Mouse (Mus musculus): ENCODE measurements around the gene Gm45233.

The Gm45233 gene

DNA sequence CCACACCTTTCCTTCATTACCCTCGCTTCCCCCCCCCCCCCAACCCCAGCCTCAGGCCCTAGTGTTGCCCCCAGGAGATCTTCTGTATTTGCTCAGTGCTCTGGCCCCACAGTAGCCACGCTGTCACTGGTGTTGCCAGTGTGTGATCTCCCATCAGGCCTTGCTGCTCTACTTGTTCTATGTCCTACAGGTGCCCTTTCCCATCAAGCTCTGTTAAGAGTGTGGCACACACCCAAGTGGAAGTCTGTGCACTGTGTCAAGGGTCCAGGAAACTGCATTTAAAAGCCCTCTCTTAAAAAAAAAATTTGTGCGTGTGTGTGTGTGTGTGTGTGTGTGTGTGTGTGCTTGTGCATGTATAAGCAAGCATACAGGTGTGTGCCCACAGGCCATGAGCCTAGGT lies 4.3 kb downstream of the Gm45233 start:
- in situ Hi-C loops (cut with MboI, MseI): no loop called here

- in situ Hi-C loops (cut with MboI, MseI): loop anchor here (25.0 kb wide), 1 partner anchor 163 kb away; no protein-coding TSS in a partner anchor
Measured at GRCm38 (mm10) chr7:43449811-43450210, 5.9 kb downstream of the Gm45233 start.

DNA sequence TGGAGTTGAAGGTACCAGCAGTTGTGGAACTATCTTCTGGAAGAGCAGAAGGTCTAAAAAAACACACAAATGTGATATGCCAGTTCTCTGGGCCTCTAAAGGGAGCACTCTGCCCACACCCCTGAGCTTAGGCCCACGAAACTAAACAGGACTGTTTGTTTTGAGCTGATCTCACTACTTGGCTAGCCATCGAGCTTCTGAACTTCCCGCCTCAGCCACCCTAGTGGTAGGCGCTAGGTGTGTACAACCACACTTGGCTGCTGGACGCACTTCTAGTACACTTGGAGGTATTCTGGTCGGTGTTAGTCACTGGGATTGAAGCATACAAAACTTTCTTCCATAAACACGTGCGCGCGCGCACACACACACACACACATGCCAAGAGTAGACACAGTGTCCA lies 7.8 kb downstream of the Gm45233 start:
- in situ Hi-C loops (cut with MboI, MseI): loop anchor here (25.0 kb wide), 1 partner anchor 164 kb away; no protein-coding TSS in a partner anchor

- in situ Hi-C loops (cut with MboI, MseI): loop anchor here (25.0 kb wide), 1 partner anchor 165 kb away; no protein-coding TSS in a partner anchor
Measured at GRCm38 (mm10) chr7:43452609-43453008, 8.7 kb downstream of the Gm45233 start.

GRCm38 (mm10) chr7:43453599-43454355 lies 9.8 kb downstream of the Gm45233 start:
- in situ Hi-C loops (cut with MboI, MseI): loop anchor here (25.0 kb wide), 1 partner anchor 166 kb away; no protein-coding TSS in a partner anchor

DNA sequence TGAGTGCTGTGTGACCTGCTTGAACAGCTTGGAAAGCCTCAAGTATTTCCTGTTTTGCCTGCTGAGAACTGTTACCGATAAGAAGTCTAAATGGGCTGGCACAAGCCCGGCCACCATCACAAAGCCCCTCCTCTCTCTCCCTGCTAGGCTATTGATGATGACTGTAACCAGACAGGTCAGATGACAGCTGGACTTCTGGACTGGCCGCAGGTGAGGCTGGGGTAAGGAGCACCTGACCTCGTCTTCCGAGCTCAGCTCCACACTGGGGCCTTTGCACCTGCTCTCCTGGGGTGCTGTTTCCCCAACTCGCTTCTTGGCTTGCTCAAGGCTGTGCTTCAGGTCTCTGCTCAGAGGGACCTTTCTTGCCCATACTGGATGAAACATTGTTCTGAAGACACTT lies 10.4 kb downstream of the Gm45233 start:
- in situ Hi-C loops (cut with MboI, MseI): loop anchor here (25.0 kb wide), 1 partner anchor 167 kb away; no protein-coding TSS in a partner anchor

DNA sequence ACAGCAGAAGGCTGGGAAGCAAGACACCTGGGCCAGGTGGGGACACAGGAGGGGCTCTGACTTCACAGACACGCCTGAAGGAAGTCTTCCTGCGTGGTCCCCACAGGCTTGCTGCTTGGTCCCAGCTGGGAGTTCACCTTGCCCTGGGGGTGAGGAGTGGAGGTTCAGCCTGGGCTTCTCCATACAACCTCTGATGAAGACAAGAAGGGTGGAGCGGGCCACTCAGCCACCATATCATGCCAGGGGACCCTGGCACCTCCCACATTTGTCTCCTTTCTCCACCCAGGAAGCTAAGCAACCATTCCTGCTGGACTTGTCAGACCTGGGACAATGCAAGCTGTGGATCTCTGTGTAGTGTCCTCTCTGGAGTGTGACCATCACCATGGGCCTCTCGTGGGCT lies 18.9 kb downstream of the Gm45233 start, which contains the start of gene Vsig10l:
Vsig10l (plus strand) TSS at position 301 of the 400 bp plus-strand sequence.
- in situ Hi-C loops (cut with MboI, MseI): loop anchor here (25.0 kb wide), 1 partner anchor 176 kb away; no protein-coding TSS in a partner anchor

DNA sequence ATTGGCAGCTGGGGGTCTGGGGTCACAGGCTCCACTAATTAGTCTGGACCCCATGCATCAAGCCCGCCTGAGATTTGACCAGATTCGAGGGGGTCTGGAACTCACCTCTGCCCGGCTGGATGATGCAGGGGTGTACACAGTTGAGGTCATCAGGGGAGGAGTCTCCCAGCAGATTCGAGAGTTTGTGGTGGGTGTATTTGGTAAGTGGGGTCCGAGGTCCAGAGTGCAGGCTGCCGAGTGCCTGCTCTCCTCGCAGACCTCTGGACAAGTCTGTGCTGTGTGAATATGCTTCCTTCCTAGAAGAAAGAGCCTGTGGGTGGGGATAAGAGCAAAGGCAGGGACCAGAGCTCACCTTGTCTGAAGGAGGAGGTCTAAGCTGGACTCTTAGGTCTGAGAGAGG lies 20.0 kb downstream of the Gm45233 start:
- in situ Hi-C loops (cut with MboI, MseI): loop anchor here (25.0 kb wide), 1 partner anchor 177 kb away; no protein-coding TSS in a partner anchor

DNA sequence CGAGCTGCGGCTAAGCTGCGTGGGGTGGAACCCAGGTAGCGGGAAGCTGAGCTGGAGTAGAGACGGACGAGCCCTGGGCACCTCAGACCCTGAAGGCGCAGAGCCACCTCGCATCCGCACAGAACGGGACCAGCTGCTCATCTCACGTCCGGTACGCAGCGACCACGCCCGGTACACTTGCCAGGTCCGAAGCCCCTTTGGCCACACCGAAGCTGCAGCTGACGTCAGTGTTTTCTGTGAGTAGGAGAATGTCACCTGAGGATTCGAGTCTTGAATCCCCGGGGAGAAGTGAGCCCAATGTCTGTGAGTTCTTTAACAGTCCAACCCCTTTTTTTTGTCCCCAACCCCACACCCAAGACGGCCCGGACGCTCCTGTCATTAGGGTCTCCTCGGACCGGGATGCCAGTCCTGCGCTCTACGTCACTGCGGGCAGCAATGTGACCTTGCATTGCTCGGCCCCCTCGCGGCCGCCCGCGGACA lies 21.0 kb downstream of the Gm45233 start:
- in situ Hi-C loops (cut with MboI, MseI): loop anchor here (25.0 kb wide), 1 partner anchor 178 kb away; no protein-coding TSS in a partner anchor

DNA sequence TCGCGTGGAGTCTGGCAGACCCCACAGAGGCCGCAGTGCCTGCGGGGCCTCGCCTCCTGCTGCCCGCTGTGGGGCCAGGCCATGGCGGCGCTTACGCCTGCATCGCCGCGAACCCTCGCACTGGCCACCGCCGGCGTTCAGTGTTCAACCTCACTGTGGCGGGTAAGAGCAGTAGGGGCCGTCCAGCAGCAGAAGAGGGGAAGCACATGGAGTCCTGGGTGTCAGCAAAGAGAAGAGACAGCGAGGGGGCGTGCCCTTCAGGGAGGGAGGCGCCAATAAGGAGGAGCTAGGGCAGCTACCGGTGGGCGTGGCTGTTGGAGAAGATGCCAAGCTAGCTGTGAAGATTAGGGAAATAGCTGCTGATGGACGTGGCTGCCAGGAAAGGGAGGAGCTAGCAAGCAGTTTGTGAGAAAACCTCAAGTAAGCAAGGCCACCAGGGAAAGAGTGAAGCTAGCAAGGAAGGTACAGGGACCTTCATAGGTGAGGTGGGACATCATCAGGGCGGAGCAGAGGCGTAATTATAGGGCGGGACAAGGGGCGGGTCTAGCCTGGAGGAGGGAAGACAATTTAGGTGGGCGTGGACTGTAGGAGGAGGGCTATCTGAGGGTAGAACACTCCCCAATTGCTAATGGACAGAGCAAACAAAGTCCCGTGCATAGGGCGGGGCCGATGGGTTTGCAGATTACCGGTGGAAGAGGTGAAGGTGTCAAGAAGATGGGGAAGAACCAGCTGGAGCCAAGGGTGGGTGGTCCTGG lies 21.6 kb downstream of the Gm45233 start:
- in situ Hi-C loops (cut with MboI, MseI): loop anchor here (25.0 kb wide), 1 partner anchor 178 kb away; no protein-coding TSS in a partner anchor

GRCm38 (mm10) chr7:43466099-43466694 lies 22.3 kb downstream of the Gm45233 start:
- in situ Hi-C loops (cut with MboI, MseI): loop anchor here (25.0 kb wide), 1 partner anchor 179 kb away; no protein-coding TSS in a partner anchor

DNA sequence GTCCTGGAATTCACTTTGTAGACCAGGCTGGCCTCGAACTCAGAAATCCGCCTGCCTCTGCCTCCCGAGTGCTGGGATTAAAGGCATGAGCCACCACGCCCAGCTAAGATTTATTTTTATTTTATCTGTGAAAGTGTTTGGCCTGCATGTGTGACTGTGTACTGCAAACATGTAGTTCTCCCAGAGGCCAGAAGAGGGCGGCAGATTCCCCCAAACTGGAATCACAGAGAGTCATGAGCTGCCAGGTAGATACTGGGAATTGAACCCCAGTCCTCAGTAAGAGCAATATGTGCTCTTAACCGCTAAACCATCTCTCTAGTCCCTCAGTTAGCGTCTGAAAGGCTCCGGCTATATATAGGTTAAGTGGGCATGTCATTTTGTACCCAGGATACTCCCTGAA lies 26.4 kb downstream of the Gm45233 start:
- in situ Hi-C loops (cut with MboI, MseI): loop anchor here (5.0 to 25.0 kb wide), 2 partner anchors 92 to 183 kb away; partner anchors contain the start of gene Zfp658

DNA sequence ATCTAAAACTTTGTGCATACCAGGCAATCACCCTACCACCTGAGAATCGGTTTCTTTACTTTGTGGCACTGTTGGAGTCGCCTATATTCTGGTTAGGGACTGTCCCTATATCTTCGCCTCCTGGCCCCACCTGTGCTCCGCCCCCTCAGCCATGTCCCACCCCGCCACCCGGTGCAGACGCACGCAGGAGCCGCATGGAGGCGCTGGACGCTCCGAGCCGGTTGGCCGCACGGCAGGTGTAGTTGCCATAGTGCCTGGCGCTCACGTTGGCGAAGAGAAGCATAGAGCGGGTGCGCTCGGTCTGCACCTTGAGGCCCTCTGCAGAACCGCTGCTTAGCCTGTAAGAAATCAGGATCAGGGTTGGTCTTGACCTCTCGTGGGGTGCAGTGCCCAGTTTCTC lies 31.8 kb downstream of the Gm45233 start:
- in situ Hi-C loops (cut with MboI, MseI): no loop called here

GRCm38 (mm10) chr7:43476376-43476775 lies 32.4 kb downstream of the Gm45233 start:
- in situ Hi-C loops (cut with MboI, MseI): no loop called here

DNA sequence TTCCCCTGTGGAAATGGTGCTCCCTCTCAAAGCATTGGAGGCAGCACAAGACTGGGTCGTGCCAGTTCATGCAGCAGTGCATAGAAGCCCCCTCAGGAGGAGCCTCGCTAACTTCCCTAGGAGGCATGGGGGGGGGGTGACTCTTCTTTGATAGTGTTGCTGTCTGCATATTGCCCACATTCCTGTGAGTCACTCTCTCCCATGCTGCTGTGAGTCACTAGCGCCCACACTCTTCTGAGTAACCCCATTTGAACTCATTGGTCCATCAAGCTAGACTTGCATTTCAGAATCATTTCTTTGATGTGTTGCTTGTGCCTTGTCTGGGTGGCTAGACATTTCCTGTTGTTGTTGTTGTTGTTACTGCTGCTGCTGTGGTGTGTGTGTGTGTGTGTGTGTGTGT lies 37.3 kb downstream of the Gm45233 start:
- in situ Hi-C loops (cut with MboI, MseI): no loop called here

- in situ Hi-C loops (cut with MboI, MseI): no loop called here
Measured at GRCm38 (mm10) chr7:43482090-43482716, 38.3 kb downstream of the Gm45233 start.

GRCm38 (mm10) chr7:43483236-43483635 lies 39.3 kb downstream of the Gm45233 start:
- in situ Hi-C loops (cut with MboI, MseI): no loop called here

- in situ Hi-C loops (cut with MboI, MseI): no loop called here
Measured at GRCm38 (mm10) chr7:43488646-43489045, 44.7 kb downstream of the Gm45233 start.

- in situ Hi-C loops (cut with MboI, MseI): no loop called here
Measured at GRCm38 (mm10) chr7:43489631-43490125, 45.8 kb downstream of the Gm45233 start, which contains the start of gene Iglon5. Iglon5 (minus strand) TSS chr7:43490075.

- in situ Hi-C loops (cut with MboI, MseI): no loop called here
Measured at GRCm38 (mm10) chr7:43490182-43490584, 46.3 kb downstream of the Gm45233 start.

DNA sequence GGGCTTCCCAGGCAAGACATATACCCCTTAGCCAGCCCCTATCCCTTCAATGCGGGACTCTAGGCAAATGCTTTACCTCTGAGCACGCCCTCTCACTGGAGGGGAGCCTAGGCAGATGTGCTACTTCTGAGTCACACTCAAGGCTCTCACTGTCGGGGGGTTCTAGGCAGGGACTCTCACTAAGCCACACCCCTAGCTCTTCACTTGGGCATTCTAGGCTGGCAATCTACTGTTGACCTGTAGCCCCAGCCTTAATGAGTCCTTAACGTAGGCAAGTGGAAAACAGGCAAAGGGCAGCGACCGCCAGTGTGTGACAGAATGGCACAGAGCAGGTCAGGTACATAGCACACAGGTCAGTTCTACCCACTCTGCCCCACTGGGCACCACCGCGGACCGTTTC lies 46.9 kb downstream of the Gm45233 start:
- in situ Hi-C loops (cut with MboI, MseI): no loop called here

Measured in T-helper 1 cell (primary cell).